Mouse (Mus musculus) stomach, postnatal 0 days (tissue): ENCODE data around the gene Pan3. TPM values are rescaled to one million over a fixed set of nuclear protein-coding genes. Genes with fewer than 3 reads are reported as not detected.

Experiments used
- ATAC-seq: fragments of 200-750 bp; cut with Nextera tagmentation; 2 replicates; pipeline ENCODE4 v1.8.0; 2017; ENCODE audit not compliant: low FRiP score, low TSS enrichment
- DNase-seq: peaks from one replicate; pipeline ENCODE4 v3.0.0-alpha.2; 2016; ENCODE audit warnings: low spot score
- H3K27ac ChIP-seq: fragments of 300-500 bp; sonication (generic); replicated peaks from 2 replicates; pipeline ENCODE4 v1.5.1; 2014; ENCODE audit warnings: mild to moderate bottlenecking, control low read depth
- H3K27me3 ChIP-seq: fragments of 300-500 bp; sonication (generic); 2 replicates; pipeline ENCODE4 v1.6.1; 2014; ENCODE audit warnings: low read length; ENCODE audit not compliant: control insufficient read depth, insufficient read depth
- H3K36me3 ChIP-seq: fragments of 300-500 bp; sonication (generic); 2 replicates; pipeline ENCODE4 v1.6.1; 2014; ENCODE audit warnings: low read length, mixed read lengths; ENCODE audit not compliant: control insufficient read depth, insufficient read depth
- H3K4me1 ChIP-seq: fragments of 300-500 bp; sonication (generic); replicated peaks from 2 replicates; pipeline ENCODE4 v1.6.1; 2014; ENCODE audit warnings: antibody characterized with exemption; ENCODE audit not compliant: control insufficient read depth, insufficient read depth
- H3K4me2 ChIP-seq: fragments of 300-500 bp; sonication (generic); replicated peaks from 2 replicates; pipeline ENCODE4 v1.6.1; 2014; ENCODE audit warnings: low read depth, mild to moderate bottlenecking, control low read depth, moderate library complexity
- H3K4me3 ChIP-seq: fragments of 300-500 bp; sonication (generic); 2 replicates; pipeline ENCODE4 v1.5.1; 2014; ENCODE audit warnings: low read depth, low read length, control low read depth
- H3K9ac ChIP-seq: fragments of 300-500 bp; sonication (generic); 2 replicates; pipeline ENCODE4 v1.6.1; 2014; ENCODE audit warnings: mild to moderate bottlenecking, low read length, control low read depth, mixed read lengths
- H3K9me3 ChIP-seq: fragments of 300-500 bp; sonication (generic); 2 replicates; pipeline ENCODE4 v1.6.1; 2016; ENCODE audit warnings: low read length; ENCODE audit not compliant: control insufficient read depth
- CTCF ChIP-seq: IDR thresholded peaks from 2 replicates; pipeline ENCODE4 v1.5.1; 2016; ENCODE audit warnings: antibody characterized with exemption, low read depth, mild to moderate bottlenecking, moderate library complexity
- EP300 ChIP-seq: optimal IDR thresholded peaks from 2 replicates; pipeline ENCODE3; 2016; ENCODE audit warnings: antibody characterized with exemption
- WGBS: fragments of 180-500 bp; shearing (Covaris S2); extraction: QIAGEN DNeasy Blood & Tissue Kit; methylation state at CpG from one replicate; pipeline ENCODE4 v1.1.7; 2014; 5-methylcytosine and 5-hydroxymethylcytosine counted together
- polyA plus RNA-seq: library from polyadenylated mRNA; unstranded; fragments of >200 nt; fragmentation: Nextera tagmentation; extraction: Ambion mirVana; gene quantifications from 2 replicates; pipeline ENCODE4 v1.2.1, GENCODE M21; 2015

Gene Pan3
- polyA plus RNA-seq, 1 experiment from 2014 or later: 38.4 TPM

GRCm38 (mm10) chr5:147580181-147580580 is 150.2 kb downstream of the Pan3 start:
- no peak overlapping the region for H3K9ac ChIP-seq

DNA sequence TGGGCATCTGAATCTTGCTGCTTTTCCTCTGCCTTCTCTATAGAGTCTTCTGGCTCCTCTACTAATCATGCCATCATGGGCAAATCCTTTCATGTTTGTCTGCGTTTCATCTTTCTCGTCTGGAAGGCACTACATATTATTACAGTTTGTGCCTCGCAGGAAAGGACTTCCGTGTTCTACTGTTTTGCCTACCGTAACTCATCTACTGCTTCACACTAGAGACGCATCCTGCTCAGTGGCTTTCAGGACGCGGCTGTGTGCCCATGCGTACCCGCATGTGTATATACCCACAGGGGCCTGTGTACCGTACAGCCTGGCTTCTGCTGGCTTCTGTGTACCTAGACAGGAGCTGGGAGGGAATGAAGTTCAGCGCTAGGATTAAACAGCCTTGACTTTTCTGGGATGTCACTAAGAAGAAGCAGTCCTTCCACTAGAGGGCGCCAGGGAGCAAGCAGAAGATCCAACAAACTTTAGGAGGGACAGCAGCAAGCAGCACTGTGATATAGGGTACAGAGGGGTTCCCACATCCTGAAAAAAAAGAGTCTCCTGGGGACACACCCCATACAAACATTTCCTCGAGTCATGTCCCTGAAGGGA is 153.8 kb downstream of the Pan3 start:
- peak; percentile 78 for DNase-seq
- peak; percentile 95 for TF ChIP-seq CTCF
- TF ChIP-seq EP300: no peak
- Histone ChIP-seq H3K4me2 (0 out of 2 replicates have a peak overlapping the region, but pooled peaks have one; percentile 25), H3K4me1 (no peaks in the 10 kb centered on the region), H3K27ac (no peak overlapping the region), H3K4me3 (0 out of 2 replicates have a peak overlapping the region, but pooled peaks have one; percentile 1), H3K27me3 (no peaks in the 10 kb centered on the region), H3K9ac (no peak overlapping the region), H3K36me3 (no peaks in the 10 kb centered on the region), H3K9me3 (no peaks in the 10 kb centered on the region)
- no peak for ATAC-seq
- WGBS: 31% methylated on average over 14 of the region's 14 CpGs

More at GRCm38 (mm10) chr5:147580181-147580580, 150.2 kb downstream of the Pan3 start:
- no peak for DNase-seq
- H3K9me3 ChIP-seq: no peaks in the 10 kb centered on the region
- no peaks in the 10 kb centered on the region for H3K36me3 ChIP-seq
- H3K27me3 ChIP-seq: no peaks in the 10 kb centered on the region
- no peak overlapping the region for H3K27ac ChIP-seq
- no peak for ATAC-seq
- H3K4me2 ChIP-seq: no peak overlapping the region
- TF ChIP-seq CTCF (no peak), EP300 (no peak)
- no peak overlapping the region for H3K4me3 ChIP-seq
- 80% methylated on average over 13 of the region's 13 CpGs for WGBS
- no peaks in the 10 kb centered on the region for H3K4me1 ChIP-seq

DNA sequence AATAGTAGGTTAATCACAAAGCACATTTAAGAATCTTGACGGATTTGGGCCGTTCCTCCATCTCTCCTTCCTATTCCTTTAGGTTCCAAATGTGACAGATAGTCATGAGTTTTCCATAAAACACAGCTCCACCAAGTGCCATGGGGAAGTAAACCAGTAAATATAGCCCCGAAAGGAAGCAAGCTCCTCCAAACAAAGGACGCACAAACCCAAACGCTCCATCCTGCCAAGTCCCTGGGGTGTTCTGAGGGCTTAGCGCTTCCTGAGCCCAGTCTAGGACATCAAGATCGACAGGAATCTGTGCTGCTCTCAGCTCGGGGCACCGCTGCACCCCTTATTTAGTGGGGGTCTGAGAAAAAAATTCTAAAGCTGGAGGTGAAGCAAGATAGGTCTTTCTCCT is 154.7 kb downstream of the Pan3 start:
- Histone ChIP-seq H3K9me3 (no peaks in the 10 kb centered on the region), H3K4me2 (no peak overlapping the region), H3K36me3 (no peaks in the 10 kb centered on the region), H3K27ac (no peak overlapping the region), H3K9ac (no peak overlapping the region), H3K4me1 (no peaks in the 10 kb centered on the region), H3K4me3 (no peak overlapping the region), H3K27me3 (no peaks in the 10 kb centered on the region)
- ATAC-seq (no peak), DNase-seq (no peak)
- TF ChIP-seq EP300: no peak
- TF ChIP-seq CTCF: no peak
- WGBS: 67% methylated on average over 9 of the region's 9 CpGs

DNA sequence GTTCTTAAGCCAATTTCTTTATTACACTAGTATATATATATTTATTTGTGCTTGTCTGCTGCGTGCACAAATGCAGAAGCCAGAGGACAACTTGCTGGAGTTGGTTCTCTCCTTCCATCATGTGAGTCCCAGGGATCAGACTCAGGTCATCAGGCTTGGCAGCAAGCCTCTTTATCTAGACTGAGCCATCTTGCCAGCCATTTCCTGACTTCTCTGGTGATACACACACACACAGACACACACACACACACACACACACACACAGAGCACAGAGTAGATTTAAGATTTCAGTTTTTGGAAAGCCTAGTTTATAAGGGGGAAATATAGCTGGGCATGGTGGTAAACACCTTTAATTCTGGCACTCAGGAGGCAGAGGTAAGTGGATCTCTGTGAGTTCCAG is 155.1 kb downstream of the Pan3 start:
- H3K27me3 ChIP-seq: no peaks in the 10 kb centered on the region
- no peak for TF ChIP-seq EP300
- no peak for TF ChIP-seq CTCF
- H3K4me2 ChIP-seq: no peak overlapping the region
- DNase-seq: no peak
- H3K4me1 ChIP-seq: no peaks in the 10 kb centered on the region
- no peaks in the 10 kb centered on the region for H3K36me3 ChIP-seq
- H3K9ac ChIP-seq: no peak overlapping the region
- no peak overlapping the region for H3K27ac ChIP-seq
- no peak overlapping the region for H3K4me3 ChIP-seq
- no peaks in the 10 kb centered on the region for H3K9me3 ChIP-seq
- ATAC-seq: no peak
- WGBS: 73% methylated on average over 1 of the region's 1 CpGs

GRCm38 (mm10) chr5:147589814-147590213 is 159.9 kb downstream of the Pan3 start:
- H3K27me3 ChIP-seq: no peaks in the 10 kb centered on the region
- H3K9ac ChIP-seq: no peak overlapping the region
- no peak for TF ChIP-seq CTCF
- no peak for TF ChIP-seq EP300
- H3K36me3 ChIP-seq: no peaks in the 10 kb centered on the region
- DNase-seq (peak; percentile 64), ATAC-seq (peak; percentile 88)
- no peak overlapping the region for H3K4me2 ChIP-seq
- H3K4me1 ChIP-seq: no peaks in the 10 kb centered on the region
- WGBS: 46% methylated on average over 12 of the region's 12 CpGs
- peak overlapping the region; percentile 56; the same call in 1 of the 2 replicates for H3K27ac ChIP-seq
- no peak overlapping the region for H3K4me3 ChIP-seq
- H3K9me3 ChIP-seq: no peaks in the 10 kb centered on the region

GRCm38 (mm10) chr5:147597825-147598224 is 167.9 kb downstream of the Pan3 start:
- H3K4me1 ChIP-seq: no peaks in the 10 kb centered on the region
- DNase-seq (no peak), ATAC-seq (no peak)
- no peak overlapping the region for H3K27ac ChIP-seq
- no peak overlapping the region for H3K9ac ChIP-seq
- H3K4me2 ChIP-seq: no peak overlapping the region
- H3K4me3 ChIP-seq: no peak overlapping the region
- H3K36me3 ChIP-seq: no peaks in the 10 kb centered on the region
- 60% methylated on average over 16 of the region's 16 CpGs for WGBS
- TF ChIP-seq CTCF (no peak), EP300 (no peak)
- no peaks in the 10 kb centered on the region for H3K9me3 ChIP-seq
- no peaks in the 10 kb centered on the region for H3K27me3 ChIP-seq

Other genes with a start within 250 kb of the Pan3 start
- not detected in 2 replicates for gene Gsx1, start 241.5 kb upstream of the Pan3 start, polyA plus RNA-seq
- 3.0 and 3.6 TPM in 2 replicates for gene Pdx1, start 160.2 kb upstream of the Pan3 start, polyA plus RNA-seq
- gene Cdx2, start 122.9 kb upstream of the Pan3 start, polyA plus RNA-seq: 0.05 and 0.06 TPM in 2 replicates
- gene Urad, start 107.7 kb upstream of the Pan3 start, polyA plus RNA-seq: not detected in 2 replicates
- 0.10 and 0.15 TPM in 2 replicates for gene Flt3, start 29.7 kb upstream of the Pan3 start, polyA plus RNA-seq